Mouse (Mus musculus) spleen, postnatal 14 days (tissue): ENCODE data around the gene Myo3a.
"Not testable (repeated sequence)": the region's sequence is repeated elsewhere in the genome, so short reads cannot be mapped to it uniquely, and the experiment has no call there.

Experiments used
- DNase-seq, 2 experiments: peaks; one replicate each; pipeline ENCODE4 v3.0.0; 2021 to 2022; ENCODE audit warnings: low spot score in 2 of 2

Myo3a gene

DNA sequence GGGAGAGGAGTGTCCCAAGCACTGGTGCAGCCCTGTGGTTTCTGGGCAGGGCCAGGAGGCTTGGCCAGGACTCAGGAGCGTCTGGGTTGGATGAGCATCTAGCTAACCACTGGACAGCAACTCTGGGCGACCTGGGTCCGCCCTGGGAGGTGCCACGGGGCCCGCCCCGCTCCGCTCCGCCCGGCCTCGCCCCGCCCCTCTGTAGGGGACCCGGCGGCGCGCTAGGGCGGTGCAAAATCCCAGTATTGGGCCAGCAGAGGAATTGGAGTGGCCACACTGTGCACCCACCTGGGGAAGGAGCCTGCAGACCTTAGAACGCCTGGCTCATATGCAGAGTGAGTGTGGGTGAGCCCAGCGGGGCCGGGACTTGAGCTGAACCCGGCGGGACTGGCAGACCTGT is at the start of gene Myo3a:
Gene Myo3a, plus strand, starts transcription at position 196 of the 400 bp plus-strand sequence.
- DNase-seq: no peak

DNA sequence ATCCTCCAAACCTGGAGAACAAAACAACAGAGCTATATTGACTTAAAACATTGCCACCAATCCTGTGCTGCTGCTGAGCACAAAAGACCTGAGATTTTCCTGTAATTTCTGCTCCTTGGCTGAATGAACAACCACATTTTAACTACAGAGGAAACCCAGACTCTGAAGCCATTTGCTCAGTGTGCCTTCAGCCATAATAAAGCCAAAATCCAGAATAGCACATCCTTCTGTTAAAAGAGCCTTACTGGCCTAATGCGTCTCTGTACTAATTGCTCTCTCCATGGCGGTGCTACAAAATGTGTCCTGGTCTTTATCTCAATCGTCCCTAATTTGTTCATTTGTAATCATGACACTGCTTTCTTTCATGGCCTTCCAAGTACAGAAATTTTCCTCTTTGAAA is 23.2 kb downstream of the Myo3a start:
- DNase-seq: no peak

DNA sequence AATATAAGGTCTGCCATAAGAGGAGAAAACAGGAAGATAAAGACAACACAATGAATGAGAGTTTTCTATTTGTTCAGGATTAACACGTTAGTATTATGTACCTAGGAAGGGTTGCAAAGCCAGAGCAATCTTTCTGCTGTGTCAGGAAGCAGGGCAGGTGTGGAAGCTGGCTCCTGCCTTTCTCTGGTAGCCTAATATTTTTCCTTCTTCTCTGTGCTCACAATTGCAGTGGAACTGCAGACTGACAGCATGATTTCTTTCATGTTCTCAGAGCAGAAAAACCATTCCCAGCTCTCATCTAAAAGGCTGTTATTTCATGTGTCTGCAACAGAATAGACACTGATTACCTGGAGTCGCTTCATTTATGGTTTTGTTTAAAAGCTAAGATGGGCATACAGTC is 23.7 kb downstream of the Myo3a start:
- DNase-seq: no peak

DNA sequence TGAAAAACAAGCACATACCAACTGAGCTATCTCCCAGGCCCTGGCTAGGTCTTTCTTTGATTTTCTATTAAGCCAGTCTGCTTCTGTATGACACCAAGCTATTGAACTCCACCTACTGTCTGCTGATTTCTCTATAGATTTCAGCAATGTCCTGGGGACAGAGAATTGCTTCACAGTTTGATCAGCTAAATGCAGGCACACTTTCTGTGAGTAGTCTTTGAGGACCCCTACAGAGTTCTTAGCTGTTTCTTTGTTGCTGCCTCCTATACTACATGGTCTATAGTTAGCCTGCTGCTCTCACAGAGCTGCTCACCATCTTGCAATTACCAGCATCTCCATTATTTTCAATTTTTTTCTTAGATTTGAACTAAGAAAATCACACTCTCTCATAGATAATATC is 28.3 kb downstream of the Myo3a start:
- DNase-seq: no peak

DNA sequence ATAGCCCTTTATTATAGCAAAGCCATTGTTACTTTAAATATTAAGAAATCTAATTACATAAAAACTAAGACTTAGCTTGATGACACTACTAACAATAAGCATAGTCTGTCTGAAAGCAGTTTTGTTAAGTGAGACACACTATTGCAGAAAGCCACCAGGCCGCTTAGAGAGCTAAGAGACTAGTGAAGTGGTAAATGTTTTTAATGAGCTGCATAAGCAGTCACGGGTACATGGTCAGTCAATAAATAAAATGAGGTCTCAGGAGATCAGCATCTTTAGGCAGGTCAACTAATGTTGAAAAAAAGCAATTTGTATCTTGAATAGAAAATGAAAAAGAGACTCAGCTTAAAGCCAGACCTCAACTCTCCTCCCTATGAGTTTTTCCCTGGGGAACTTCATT is 44.3 kb downstream of the Myo3a start:
- DNase-seq: no peak

DNA sequence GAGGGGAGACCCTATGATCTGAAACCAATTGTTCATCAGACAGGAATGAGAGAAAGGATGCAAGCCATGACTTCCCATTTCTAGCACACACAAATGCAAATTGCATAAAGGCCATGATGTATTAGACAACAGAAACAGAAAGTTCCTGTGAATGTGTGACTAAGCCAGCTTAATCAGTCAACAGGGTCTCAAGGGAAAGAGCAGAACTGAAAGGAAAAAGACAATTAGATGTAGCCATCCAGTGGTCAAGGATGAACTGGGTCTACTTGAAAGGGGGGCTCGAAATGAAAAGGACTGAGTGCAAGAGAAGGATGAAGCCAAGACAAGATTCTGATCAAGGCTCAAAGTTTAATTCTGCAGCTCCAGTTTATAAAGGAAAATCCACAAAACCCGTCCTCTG is 58.1 kb downstream of the Myo3a start:
- no peak for DNase-seq

DNA sequence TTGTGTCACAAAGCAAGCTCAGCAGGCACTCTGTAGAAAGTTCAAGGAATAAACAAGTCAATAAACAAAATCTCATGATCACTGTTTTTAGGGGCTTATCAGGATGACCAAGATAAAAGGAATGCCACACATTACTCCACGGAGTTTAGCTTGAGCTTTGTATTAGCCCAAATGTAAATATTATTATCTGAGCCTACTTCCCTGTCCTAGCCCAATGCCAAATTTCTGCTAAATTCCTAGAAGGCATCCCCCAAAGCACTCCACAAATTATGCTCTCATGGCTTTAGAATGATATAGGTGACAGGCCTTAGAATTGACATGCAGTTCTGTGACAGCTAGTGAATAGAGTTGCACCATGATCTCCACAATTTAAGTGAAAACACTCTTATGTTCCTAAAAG is 58.5 kb downstream of the Myo3a start:
- DNase-seq: no peak

DNA sequence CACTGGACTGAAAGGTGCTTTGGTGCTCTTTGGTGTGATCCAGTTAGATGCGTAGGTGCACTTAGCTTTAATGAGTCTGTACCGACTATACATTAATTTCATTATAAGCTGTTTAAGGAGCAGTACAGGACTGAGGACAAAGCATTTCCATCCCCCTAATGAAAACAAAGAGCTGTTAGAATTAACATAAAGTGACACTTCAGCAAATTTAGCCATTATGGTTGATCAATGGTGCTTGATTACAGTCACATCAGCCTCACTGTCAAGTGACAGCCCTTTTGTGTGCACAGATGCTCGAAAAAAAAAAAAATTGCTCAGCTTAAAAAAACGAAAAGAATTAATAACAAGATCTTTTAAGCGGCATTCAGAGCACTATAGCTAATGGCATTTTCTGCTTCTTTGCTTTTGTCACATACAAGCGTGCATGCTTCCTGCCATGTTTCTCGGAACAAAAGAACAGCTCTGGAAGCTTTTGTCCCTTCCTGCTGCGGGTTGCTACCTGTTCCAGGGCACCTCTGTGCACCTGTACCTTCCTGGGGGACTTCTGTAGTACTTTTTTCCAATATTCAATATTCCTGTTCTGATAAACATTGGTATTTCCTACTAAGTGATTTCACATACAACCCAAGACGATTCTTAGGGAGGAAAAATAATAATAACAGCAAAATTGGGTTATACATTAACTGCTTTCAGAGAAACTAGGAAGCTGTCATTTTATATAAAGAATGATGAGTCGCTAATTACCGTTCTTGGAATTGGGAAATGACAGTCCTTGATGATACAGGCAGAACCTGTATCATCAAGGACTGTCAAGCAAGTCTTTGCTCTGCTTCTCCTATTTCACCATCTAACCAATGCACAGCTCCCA is 66.5 kb downstream of the Myo3a start:
- DNase-seq: no peak

DNA sequence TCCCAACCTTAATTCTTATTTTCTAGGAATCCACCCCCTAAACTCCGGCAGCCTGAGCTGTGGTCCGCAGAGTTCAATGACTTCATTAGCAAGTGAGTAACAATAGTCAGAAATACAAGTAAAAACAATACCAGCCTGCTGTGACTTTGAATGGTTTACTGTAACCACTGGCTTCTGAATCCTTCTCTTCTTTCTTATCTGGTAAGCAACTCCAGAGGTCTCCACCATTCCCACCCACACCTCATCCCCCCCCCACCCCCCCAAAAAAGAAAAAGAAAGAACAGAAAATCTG is 67.1 kb downstream of the Myo3a start:
- no peak for DNase-seq

DNA sequence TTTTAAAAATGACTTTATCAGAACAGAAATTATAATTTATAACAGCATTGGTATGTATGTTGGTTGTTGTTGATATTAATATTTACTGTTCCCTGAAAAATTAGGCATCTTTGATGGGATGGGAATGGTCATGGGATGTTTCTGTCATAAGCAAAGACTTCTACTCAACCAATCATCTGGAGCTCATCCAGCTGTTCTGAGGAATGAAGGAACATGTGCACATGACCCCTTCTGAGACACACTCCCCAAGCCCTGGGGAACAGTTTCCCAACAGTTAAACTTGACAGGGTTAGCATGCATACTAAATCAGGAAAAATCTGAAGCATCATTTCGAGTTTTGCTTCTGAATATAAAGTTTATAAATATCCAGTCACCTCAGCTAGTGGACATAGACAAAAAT is 70.6 kb downstream of the Myo3a start:
- no peak for DNase-seq

DNA sequence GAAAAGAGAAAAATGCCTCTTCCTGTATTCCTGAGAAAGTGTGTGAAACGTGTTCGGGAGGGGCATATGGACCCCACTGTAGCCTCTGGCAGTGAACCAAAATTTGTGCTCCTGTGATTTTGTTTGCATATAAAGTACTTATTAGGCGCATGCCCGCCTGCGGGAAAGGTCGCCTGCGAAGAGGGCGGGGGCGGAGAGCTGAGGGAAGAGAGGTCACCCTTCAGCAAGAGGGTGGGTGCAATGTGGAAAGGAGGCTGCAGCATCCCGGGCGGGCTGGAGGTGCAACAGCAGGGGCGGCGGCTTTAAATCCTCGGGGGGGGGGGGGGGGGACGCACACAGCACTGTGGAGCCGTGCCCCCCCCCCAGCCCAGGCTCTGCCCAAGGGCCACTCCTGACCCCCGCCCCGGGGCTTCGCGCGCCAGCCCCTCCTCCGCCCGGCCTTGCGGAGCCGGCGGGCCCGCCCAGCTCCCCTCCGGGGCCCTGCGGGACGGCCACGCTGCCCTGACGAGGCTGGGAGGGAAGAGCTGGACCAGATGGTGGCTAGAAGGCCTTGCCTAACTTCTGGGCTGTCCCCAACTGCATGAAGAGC is 111.1 kb downstream of the Myo3a start:
- no peak for DNase-seq

DNA sequence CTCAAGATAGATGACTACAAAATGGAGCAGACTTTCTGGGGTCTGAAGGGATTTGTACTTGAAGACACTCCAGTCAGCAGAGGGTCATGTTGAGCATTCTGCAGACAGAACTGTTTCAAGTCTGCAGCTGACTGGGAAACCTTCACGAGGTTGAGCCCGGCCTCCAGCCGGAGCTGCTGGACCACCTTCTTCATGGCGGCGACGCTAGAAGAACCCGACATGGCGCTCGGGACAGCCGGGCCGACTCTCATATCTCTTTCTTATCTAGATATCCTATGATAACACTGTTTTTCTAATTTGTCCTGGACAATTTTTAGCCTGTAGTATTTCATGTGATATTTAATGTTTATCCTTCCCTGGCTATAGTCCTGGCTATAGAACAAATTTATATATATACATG is 183.2 kb downstream of the Myo3a start:
- not testable (repeated sequence) for DNase-seq

DNA sequence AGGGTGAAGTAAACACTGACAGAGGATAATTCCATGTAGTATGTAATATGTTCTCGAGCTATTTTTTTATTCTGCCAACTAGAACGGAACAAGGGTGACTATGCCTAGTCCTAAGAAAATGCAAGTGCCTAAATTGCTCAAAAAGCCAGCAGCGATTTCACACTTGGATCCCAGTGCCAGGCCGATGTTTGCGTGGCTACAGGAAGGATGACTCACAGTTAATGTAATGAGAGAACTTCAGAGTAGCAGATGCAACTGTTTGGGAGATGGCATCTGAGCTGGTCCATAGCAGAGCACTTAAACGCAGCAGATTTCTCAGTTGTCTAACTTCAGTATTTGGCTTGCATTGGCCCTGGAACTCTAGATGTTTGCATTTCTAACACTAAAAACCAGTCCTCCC is 321.1 kb downstream of the Myo3a start:
- DNase-seq: no peak

DNA sequence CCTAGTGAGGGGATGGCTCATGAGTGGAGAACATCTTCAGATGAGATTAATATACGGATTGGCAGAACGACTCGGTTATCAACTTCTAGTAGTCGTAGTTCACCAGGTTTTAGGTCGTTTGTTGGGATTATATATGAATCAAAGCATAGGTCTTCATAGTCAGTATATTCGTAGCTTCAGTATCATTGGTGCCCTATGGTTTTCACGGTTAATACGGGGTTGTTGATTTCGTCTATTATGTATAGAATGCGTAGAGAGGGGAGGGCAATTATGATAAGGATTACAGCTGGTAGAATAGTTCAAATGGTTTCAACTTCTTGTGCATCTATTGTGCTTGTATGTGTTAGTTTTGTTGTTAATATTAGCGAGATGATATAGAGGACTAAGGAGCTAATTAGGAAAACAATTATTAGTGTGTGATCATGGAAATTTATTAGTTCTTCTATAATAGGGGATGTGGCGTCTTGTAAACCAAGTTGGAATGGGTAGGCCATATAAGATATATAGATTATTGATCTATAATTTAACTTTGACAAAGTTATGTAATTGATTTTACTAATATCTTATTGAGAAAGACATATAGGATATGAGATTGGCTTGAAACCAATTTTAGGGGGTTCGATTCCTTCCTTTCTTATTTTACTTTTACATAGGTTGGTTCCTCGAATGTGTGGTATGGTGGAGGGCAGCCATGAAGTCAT is 360.3 kb downstream of the Myo3a start:
- DNase-seq: not testable (repeated sequence)

DNA sequence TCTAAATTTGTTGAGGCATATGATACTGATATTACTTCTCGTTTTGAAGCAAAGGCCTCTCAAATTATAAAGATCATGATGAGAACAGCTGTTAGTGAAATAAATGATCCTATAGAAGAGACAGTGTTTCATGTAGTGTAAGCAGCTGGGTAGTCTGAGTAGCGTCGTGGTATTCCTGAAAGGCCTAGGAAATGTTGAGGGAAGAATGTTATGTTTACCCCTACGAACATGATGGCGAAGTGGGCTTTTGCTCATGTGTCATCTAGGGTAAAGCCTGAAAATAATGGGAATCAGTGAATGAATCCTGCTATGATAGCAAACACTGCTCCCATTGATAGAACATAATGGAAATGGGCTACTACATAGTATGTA is 360.9 kb downstream of the Myo3a start:
- DNase-seq: not testable (repeated sequence)

DNA sequence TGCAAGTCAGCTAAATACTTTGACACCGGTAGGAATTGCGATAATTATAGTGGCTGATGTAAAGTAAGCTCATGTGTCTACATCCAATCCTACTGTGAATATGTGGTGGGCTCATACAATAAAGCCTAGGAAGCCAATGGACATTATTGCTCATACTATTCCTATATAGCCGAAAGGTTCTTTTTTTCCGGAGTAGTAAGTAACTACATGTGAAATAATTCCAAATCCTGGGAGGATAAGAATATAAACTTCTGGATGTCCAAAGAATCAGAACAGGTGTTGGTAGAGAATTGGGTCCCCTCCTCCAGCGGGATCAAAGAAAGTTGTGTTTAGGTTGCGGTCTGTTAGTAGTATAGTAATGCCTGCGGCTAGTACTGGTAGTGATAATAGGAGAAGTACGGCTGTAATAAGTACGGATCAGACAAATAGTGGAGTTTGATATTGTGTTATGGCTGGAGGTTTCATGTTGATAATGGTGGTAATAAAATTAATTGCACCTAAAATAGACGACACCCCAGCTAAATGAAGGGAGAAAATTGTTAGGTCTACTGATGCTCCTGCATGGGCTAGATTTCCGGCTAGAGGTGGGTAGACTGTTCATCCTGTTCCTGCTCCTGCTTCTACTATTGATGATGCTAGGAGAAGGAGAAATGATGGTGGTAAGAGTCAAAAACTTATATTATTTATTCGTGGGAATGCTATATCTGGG is 361.5 kb downstream of the Myo3a start:
- DNase-seq: not testable (repeated sequence)

DNA sequence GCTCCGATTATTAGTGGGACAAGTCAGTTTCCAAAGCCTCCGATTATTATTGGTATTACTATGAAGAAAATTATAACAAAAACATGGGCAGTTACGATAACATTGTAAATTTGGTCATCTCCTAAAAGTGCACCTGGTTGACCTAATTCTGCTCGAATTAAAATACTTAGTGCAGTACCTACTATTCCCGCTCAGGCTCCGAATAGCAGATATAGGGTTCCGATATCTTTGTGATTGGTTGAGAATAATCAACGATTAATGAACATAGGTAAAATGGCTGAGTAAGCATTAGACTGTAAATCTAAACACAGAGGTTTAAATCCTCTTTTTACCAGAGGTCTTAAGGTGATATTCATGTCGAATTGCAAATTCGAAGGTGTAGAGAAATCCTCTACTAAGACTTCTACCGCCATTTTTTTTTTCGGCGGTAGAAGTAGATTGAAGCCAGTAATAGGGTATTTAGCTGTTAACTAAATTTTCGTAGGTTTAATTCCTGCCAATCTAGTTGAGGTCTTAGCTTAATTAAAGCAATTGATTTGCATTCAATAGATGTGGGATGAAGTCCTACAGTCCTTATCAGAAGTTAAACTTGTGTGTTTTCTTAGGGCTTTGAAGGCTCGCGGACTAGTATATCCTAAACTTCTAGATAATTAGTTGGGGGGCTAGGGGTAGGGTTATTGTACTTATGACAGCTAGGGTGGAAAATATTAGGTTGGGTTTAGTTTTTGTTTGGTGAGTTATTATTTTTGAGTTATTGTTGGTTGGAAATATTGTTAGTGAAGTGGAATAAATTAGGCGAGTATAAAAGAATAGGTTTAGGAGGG is 362.3 kb downstream of the Myo3a start:
- not testable (repeated sequence) for DNase-seq

DNA sequence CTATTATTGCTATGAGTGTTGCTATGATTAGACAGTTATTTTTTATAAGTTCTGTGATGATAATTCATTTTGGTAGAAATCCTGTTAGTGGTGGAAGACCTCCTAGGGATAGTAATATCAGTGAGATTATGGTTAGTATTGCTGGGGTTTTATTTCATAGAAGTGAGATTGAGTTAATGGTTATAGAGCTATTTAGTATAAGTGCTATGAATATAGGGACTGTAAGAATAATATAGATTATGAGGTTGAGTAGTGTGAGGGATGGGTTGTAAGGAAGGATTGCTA is 362.8 kb downstream of the Myo3a start:
- no peak for DNase-seq

DNA sequence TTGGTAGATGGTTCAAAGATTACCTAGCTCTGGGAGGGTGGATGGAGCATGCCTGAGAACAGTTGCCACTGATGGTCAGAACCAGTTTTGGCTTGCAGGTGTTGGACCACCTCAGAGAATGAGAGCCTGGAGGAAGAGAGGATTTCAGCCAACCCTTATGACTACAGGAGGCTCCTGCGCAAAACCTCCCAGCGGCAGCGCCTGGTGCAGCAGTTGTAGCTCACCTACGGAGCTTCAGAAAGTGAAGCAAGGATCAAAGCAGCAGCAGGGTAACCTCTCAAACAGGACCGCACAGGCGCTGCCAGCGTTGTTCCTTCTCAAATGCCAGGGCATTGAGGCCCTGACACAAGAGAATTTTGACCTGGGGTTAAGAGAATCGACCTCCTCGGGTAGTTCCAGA is 390.6 kb downstream of the Myo3a start:
- DNase-seq: no peak

DNA sequence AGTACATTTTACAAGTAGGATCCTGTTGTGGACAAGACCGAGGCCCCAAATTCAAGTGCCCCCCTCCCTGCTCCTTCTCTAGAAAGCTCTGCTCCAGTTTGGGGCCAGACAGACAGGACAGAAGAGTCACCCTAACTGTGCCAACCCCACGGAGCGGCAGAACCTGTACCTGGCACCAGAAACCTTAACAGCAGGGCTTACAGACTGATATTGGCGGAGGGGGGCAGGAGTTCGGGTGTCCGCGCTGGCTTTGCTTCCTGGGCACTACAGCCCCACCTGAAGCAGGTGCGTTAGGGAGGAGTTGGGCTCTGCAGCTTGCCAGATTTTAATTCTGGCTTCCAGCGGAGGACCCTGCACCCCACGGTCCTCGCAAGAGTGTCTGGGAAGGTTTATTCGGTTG is 392.1 kb downstream of the Myo3a start:
- DNase-seq: no peak

DNA sequence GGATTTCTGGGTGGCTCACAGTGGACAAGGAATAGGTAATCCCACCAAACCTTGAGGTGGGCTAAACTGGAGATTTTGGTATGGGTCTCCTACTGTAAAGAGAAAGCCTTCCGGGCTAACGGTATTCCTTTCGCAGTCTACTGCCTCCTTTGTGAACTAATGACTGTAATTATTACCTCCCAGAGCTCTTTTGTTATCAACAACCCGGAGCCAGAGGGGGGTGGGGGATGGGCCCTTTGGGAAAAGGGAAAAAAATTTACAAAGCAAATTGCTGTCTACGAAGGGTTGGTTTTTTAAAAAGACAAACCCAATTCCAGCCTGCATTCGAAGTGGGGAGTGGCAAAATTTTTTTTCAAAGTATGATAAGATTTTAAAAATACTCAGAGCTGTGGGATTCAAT is 392.7 kb downstream of the Myo3a start:
- no peak for DNase-seq

DNA sequence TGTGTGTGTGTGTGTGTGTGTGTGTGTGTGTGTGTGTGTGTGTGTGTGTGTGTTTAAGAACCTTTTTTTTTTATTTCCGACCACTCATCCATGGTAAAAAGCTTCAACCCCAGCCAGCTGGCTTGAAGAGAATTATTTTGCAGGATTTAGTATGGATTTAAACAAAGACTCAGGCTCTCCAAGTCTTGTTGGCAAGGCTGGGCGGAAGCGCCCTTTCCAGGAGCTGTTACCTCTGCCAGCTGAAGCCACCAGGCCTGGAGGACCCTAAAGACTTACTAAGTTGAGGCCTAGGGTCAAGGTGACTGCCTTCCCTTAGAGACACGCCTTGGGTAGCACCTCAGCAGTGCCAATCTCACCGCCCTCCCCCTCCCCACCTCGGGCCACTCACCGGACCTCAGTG is 393.2 kb downstream of the Myo3a start:
- no peak for DNase-seq
